Mouse (Mus musculus) granulocyte monocyte progenitor cell, adult 5-6 weeks (primary cell): Measurements from ENCODE around the gene Cyp2w1. TPM values are rescaled to one million over a fixed set of nuclear protein-coding genes. Genes with fewer than 3 reads are reported as not detected.

ENCODE experiments used
- ATAC-seq: replicated peaks from 2 replicates; pipeline ENCODE4 v1.8.0; 2016; ENCODE audit warnings: mild to moderate bottlenecking, moderate TSS enrichment, inconsistent platforms; ENCODE audit not compliant: poor library complexity, severe bottlenecking
- total RNA-seq, 2 experiments: library from RNA; stranded (forward) in 1 of 2; stranded (reverse) in 1 of 2; fragments of 200-712, 200-1000 nt in 1 of 2; fragments of >200 nt in 1 of 2; fragmentation: Nextera tagmentation in 1 of 2; gene quantifications; 2 replicates each; pipeline ENCODE4 v1.2.3; 2014 to 2017

Cyp2w1 gene
- total RNA-seq (2014; fragmentation: Nextera tagmentation): not detected in 2 replicates
- not detected in 2 replicates for total RNA-seq (2017)

DNA sequence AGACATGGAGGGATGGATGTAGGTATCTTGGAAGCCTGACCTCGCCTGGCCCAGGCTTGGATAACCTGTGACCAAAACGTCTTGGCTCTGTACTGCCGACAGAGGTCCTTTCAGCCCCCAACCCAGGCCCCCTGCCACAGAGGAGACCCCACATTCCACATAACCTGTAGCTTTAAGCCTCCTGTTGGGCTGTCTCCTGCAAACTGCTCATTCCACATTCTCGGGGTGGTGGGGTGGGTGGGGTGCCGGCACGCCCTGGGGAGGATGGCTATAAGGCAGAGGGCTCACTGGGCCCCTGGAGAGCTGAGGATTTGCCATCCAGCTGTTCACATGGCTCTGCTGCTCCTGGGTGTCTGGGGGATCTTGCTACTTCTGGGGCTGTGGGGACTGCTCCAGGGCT is at the start of gene Cyp2w1:
Gene Cyp2w1, plus strand, starts transcription at position 301 of the 400 bp plus-strand sequence.
- ATAC-seq: no peak

DNA sequence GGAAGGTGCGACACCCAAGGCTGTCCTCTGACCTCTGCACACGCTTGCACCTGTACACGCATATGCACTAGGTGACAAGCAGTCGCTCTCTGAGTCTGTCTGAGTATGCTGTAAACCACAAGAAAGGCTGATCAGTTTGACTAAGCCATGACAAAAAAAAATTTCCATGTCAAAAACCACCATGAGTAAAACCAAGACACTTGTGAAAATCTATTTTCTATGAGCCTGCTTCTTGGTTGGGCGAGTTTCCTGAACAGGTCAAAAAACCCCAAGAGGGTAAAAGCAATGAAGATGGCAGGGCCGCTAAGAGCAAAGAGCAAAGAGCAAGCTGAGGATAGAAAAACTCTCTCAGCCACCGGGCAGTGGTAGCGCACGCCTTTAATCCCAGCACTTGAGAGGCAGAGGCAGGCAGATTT is 48.8 kb upstream of the Cyp2w1 start:
- ATAC-seq: no peak

DNA sequence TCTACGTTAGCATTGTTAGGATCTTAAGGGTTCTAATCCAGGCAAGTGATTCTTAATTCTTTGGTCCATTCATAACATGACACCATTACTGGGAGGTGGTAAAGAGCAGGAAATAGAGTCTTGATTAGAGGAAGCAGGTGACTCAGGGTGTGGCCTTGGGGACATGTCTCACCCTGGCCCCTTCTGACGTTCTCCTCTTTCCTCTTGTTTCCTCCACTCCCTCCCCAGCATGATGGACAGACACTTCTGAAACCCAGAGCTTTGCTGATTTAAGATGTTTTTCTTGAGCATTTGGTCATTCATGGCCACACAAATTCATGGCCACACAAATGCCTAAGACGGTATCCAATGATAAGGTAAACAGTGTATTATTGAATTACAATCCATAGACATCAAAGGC is 42.5 kb upstream of the Cyp2w1 start:
- peak; percentile 55 for ATAC-seq

DNA sequence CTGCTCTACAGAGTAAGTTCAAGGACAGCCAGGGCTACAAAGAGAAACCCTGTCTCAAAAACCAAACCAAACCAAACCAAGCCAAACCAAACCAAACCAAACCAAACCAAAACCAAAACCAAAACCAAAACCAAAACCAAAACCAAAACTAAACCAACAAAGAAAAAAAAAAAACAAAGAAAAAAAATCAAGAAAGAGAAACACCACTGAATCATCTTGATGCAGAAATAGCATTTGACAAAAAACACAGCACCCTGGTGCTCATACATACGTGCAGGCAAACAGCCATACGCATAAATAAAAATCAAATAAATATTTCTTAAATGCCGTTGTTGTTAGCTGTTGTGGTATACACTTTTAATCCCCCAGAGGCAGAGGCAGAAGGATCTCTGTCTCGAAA is 41.9 kb upstream of the Cyp2w1 start:
- no peak for ATAC-seq

DNA sequence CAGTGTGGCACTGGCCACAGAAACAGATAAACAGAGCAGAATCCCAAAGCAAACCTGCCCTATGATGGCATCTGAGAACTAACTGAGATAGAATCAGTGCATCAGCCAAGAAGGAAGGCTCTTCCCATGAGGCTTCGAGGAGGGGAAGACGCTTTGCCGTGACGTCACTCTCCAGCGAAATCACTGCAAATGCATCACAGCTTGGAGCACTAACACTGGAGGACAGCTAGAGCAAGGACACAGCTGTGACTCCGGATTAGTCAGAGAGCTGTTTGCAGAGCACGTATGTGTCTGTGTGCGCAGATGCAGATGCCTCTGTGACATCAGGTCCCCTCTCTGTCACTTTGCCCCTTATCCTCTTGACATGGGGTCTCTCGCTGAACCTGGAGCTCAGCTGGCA is 40.6 kb upstream of the Cyp2w1 start:
- no peak for ATAC-seq

DNA sequence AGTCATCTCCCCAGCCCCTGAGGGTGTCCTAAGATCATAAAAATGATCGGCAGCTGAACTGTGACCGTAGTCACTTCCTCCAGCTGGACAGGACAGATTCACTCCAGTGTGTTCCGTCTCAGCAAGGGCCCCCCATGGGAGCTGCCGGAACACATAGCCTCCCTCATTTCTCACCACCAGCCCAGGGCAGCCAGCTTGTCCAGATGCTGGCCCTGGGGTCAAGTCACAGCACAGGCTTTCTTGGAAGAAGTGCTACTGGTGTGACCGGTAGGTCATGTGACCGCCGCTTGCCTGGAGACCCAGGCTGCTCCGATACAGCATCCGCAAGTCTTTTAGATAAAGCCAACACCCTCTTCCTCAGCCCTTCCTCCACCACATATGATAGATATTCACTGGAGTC is 38.9 kb upstream of the Cyp2w1 start:
- no peak for ATAC-seq

DNA sequence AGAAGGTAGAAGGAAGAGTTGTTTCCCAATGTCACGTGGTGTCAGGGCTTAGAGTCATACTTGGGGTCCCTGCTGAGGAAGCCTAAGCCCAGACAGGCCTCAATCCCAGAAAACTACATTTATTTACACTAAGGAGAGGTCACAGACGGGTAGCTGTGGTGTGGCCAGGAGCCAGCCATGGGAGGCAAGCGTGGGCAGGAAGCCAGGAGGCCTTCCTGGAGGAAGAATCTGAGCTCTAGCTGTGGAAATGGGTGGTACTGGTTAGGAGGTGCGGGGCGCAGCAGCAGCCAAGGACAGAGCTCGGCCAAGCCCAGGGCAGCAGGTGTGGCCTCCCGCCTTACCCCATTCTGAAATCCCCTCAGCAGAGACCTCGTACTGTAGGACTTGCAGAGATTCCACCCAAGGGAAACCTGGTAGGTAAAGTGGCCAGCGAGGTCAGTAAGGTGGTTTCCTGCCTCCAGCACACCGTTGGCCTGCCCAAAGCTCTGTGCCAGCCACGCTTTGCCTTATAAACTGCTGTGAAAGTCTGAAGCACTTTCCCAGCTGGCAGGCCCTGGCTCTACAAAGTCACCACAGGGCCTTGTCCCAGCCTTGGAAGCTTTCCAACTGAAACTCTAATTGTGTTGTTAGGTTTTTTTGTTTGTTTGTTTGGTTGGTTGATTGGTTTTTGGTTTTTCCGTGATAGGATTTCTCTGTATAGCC is 37.3 kb upstream of the Cyp2w1 start:
- peak; percentile 29; the same call in 1 of the 2 replicates for ATAC-seq

DNA sequence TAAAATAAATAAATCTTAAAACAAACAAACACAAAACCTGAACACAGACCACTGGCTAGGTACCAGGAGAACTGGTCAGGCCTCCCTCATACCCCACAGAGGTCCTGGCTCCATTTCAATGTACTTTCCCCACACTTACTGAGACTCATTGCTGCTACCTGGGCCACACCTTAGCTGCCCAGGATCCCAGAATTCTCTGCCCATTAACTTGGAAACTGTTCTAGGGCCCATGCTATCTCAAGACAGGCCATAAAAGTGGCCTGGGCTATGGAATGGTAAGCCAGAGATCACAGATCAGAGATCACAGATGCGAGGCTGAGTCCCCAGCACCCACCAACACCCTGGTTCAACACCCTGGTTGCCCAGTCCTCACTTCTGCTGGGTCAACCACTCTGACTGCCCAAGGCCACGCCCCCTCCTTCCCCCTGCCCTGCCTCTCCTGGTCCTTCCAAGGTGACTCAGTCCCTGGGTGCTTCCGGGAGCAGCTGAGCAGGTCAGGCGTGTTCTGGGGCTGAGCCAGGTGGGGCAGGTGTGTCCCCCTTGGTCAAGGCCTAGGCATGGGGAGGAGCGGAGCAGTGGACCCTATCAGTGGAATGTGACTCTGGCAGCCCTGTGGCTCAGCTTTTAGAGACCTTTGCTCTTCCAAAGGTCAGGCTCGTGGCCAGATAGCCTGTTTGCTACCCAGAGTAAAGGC is 35.3 kb upstream of the Cyp2w1 start:
- no peak for ATAC-seq

DNA sequence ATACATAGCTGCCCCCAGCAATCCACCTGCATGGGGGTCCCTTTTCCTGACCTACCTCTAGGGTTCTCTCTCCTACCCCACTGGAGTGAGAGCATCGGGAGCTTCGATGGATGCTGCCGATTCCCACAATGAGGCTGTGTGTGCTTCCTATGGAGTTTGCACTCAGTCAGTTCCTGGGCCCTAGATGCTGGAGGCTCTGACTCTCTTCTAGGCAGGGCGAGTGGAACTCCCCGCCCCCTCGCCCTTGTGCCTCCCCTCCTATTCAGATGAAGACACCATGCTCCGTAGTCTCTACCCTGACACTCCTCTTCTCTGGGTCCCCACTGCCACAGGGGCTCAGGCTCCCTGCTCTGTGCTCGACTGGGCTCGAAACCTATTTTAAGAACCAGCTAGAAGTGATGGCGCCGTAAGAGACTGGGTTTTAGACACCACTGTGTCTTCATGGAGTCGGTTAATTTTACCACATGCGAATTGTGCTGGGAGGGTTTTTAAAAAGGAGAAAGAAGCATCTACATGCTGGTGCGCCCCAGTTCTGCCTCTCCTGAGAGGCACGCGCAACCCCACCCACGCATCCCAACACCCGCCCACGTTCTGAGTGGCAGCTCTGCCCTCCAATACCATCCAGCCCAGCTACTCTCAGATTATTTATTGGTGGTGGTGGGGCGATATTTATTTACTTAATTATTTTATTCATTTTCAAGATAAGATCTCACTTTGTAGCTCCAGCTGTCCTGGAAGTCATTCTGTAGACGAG is 34.5 kb upstream of the Cyp2w1 start:
- no peak for ATAC-seq

DNA sequence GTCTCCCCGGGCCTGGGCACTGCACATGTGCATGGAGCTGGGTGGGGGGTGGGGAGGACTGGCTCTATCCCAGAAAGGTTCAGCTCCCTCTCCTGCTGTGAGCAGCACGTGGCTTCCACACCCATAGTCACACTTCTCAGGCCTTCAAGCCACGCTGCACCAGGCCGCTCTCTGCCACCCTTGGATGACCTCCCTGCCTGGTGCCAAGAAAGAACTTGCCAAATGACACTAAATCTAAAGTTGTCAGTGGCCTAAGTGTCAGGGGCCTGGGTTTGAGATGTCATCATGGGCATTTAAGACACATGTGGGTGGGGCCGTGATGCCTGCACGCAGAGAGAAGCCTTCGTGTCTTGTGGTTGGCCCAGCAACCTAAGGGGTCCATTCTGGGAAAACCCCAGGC is 32.0 kb upstream of the Cyp2w1 start:
- ATAC-seq: no peak

DNA sequence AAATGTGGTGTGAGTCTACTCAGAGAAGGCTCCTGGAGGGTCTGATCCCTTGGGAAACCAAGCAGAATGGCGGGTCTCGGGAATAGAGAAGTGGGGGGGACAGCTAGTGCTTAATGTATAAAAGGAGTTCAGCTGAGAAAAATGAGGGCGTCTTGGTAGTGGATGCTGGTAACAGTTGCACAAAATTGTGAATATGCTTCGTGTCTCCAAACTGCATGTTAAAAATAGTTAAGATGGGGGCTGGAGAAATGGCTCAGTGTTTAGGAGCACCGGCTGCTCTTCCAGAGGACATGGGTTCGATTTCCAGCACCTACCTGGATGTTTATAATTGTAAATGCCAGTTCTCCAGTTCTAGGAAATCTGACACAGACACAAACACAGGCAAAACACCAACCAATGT is 31.1 kb upstream of the Cyp2w1 start:
- no peak for ATAC-seq

DNA sequence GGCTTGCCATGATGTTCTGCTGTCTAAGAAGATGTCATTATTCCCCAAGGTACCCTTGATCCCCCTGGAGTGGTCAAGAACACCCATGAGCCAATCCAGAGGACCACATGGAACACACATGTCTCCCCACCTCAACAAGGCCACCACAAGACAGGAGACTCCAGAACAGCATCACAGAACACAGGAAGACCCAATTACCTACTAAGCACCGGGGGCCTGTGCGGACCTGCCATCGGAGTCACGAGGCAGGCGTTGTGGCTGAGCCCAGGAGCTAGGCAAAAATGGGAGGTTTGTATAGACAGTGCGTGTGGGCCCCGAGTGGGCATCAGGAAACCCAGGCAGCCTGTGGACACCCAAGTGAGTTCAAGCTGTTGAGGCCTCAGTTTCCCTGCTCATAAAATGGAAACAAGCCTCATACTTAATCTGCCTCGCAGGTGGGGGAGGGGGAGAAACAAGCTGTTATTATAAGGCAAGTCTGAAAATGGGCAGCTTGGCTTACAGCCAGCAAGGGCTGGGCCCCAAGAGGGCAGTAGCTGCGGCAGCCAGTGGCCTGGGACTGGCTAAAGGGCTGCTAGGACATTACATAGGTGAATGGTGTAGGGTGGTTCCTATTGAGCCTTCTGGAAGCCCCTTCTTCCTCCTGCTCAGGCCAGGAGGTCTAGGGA is 29.0 kb upstream of the Cyp2w1 start:
- no peak for ATAC-seq

DNA sequence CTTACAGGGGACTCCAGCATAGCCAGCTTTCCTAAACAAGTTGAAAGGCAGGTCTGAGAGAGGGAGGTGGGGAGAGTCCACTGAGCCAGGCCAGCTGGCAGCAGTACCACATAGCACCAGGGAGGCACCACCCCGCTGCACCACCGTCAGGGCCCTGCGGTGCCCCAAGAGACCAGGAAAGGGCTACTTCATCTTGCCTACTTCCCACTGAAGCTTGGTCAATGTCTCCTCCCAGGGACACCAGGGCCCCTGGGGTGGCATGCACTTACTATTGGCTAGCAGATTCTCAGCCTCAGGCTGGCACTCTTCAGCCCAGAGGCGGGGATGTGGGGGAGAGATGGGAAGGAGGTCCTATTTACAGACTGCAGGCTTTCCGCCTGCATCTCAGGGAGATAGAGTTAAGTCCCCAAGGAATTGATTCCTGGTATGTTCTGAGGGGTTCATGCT is 28.3 kb upstream of the Cyp2w1 start:
- peak; percentile 43 for ATAC-seq

DNA sequence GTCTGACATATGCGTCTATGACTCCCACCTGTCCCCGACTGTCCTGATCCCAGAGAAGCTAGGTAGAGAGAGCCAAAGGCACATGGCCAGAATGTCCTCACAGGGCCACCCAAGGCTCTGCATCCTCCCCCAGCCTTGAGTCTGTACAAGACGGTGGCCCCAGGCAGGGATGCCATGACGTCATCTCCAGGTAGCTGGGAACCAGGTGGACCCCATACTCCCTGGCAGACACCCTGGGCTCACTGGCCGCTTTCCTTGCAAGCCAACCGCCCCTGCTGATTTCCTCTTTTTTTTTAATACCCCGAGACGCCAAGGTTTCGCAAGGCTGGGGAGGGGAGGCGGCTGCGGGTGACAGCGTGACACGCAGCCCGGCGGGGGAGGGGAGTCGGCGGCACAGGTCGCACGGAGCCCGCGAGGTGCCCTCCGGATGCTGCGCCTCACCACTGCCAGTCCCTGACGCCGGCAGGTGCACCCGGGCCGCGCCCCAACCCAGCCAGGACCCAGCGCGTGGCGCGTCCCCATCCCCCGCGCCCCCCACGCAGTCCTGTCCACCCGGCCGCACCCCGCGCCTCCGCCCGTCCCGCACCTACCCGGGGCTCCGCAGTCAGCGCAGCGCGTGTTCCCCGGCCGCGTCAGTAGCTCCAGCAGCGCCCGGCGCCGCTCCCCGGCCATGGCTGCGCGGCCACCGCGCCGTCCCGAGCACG is 27.6 kb upstream of the Cyp2w1 start:
- ATAC-seq: peak; percentile 56

DNA sequence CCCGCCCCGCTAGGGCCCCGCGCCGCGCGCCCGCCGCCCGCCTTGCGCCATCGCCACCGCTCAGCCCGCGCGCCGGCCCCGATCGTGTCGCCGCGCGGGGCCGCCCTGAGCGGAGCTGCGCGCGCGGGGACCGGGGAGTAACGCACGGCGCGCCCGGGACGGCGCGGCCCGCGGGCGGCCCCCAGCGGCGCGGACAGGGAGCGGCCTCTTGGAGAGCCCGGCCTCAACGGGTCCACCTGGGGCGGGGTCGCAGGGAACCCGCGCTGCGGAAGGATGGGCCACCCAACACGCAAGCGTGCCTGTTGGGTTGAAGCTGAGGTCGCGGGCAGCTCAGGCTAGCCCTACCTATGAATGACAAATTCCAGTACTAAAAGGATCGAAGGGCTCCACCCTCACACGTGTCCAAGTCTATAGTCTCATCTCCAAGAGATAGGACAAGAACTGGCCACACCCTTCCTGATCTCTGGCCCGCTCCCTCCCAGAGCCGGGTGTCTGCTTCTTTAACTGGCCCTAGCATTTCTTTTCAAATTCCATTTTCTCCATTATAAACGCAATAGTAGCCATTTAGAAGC is 26.9 kb upstream of the Cyp2w1 start, which contains the start of gene Adap1:
Gene Adap1, minus strand, starts transcription at position 228 of the 572 bp plus-strand sequence.
- ATAC-seq: peak; percentile 26

DNA sequence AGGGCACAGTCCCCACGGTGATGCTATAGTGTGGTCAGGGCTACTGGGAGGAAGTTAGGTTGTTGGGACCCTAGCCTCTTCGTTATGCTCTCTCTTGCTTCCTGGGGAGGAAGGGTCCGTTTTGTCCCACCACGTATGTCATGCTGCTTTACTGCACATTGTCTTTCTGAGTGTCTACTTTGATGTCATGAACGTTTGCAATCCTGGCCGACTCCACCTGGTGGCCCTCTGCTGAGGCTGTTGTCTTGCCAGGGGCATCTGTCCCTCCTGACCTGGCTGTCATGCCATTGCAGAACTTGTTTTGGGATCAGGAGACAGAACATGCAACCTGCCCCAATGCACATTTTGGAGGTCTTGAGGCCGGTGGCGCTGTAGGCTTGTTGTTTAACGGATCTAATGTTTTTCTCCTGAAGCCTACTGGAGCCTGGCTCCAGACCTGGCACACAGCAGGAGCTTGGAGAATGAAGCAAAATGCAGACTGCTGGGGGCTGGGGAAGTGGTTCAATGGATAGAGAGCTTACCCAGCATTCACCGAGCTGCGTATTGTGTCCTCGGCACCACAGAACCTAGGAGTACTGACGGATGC is 26.2 kb upstream of the Cyp2w1 start:
- no peak for ATAC-seq

DNA sequence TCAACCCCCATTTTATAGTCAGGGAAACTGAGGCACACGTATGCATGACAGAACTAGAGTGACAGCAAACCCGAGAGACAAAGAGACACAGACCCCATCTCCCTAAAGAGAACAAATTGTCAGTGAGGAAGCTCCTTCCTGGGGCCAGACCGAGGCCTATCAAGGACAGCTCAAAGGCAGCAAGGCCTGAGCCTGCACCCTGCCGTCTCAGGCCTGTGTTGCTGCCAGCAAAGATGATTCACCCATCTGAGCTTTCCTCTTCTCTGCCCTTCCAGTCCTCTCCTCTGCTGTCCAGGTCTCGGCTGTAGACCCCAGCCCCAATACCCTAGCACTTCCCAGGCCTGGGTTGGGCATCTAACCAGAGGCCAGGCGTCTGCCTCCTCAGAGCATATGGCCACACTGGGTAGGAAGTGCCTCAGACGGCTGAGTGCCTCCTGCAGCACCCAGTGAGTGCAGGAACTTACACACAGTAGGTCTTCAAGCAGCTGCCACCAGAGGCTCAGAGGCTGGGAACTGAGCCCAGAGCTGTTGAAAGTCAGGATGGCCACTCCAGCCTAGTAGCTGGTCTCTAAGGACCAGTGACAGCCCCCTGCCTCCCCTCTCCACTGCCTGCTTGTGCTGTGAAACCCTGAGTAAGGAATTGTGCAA is 25.3 kb upstream of the Cyp2w1 start:
- ATAC-seq: peak; percentile 39

DNA sequence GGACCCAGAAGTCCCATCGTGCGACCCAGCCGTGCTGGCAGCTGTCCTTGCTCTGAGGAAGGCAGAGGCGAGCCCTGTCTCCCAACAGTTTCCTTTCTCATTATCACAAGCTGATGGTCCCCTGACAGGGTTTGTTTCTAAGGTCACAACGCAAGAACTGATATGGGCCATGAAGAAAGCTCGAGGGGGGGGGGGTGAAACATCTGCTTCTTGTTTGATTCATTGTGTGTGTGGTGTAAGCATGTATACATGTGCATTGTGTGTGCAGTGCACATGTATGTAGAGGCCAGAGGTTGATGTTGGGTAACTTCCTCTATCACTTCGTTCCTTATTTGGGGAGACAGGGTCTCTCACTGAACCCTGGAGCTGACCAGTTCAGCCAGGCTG is 24.8 kb upstream of the Cyp2w1 start:
- peak; percentile 45 for ATAC-seq

DNA sequence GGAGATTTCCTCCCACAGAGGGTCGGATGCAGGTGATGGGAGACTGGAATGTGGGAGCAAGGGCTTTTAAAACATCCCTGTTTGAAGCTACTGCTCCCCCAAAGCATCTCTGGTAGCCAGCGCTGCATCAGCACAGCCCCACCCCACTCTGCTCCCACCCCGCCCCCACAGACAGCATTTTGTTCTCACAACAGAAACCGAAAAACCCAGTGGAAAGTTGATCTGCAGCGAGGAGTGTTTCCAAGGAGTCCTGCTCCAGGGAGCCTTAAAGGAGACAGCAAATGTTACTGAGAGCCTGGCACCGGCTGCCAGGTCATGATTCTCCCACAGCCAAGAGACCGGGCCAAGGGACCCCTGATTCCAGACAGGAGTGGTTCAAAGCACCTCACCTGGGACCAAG is 21.7 kb upstream of the Cyp2w1 start:
- ATAC-seq: no peak
